8 mouse cellular contexts compared by ENCODE assay signal in genomic region chr7:24531211-24531971, GRCm38 (mm10). TPM values are rescaled to one million over a fixed set of nuclear protein-coding genes. Genes with fewer than 3 reads are reported as not detected.
DNase-seq lines count a peak whose midpoint lies in the region; ATAC-seq lines count a peak whose summit lies in the region.

No protein-coding gene starts in this region.

- no peaks in the 10 kb centered on the region for H3K27me3 ChIP-seq in hindbrain, embryonic 15.5 days

- peak; percentile 52 for ATAC-seq in hindbrain, embryonic 15.5 days (ENCODE audit: low FRiP score, low read depth)
- ATAC-seq in megakaryocyte-erythroid progenitor cell, adult 5-6 weeks (replicated peaks; ENCODE audit: low FRiP score, low TSS enrichment, poor library complexity, severe bottlenecking): peak; percentile 65
- no peak for ATAC-seq in activated CD4-positive, CD25-positive, alpha-beta regulatory T cell, adult 4 months

- WGBS in hindbrain, embryonic 15.5 days: under 1% methylated on average over 43 of the region's 43 CpGs

- H3K4me1 ChIP-seq in hindbrain, embryonic 15.5 days (replicated peaks): peaks cover 45% of the 10 kb centered on the region

- peak overlapping the region; percentile 95 for H3K27ac ChIP-seq in hindbrain, embryonic 15.5 days (replicated peaks)

- H3K9me3 ChIP-seq in hindbrain, embryonic 15.5 days: no peaks in the 10 kb centered on the region

- DNase-seq in adrenal gland, adult (ENCODE audit: inconsistent age in 2 of 2, low spot score in 1 of 2): peak; percentile 81 to 92
- peak; percentile 76 to 83 for DNase-seq in cerebellum, postnatal 36 days
- DNase-seq in gastrocnemius, adult 18-20 months (ENCODE audit: low spot score): peak; percentile 62
- peak; percentile 81 to 82 for DNase-seq in left cerebral cortex, postnatal 25 days (ENCODE audit: low spot score in 2 of 2)
- DNase-seq in right cerebral cortex, postnatal 36 days (ENCODE audit: low spot score in 2 of 2): peak; percentile 71 to 73

- H3K4me3 ChIP-seq in hindbrain, embryonic 15.5 days: peak overlapping the region; percentile 51

- peaks cover 25% of the 10 kb centered on the region for H3K36me3 ChIP-seq in hindbrain, embryonic 15.5 days

- intact Hi-C loops in left cerebral cortex, postnatal 25 days (cut with DNase I): loop anchor here (5.0 kb wide), 1 partner anchor 131 kb away; no protein-coding TSS in a partner anchor

- peak overlapping the region; percentile 84 for H3K9ac ChIP-seq in hindbrain, embryonic 15.5 days

- H3K4me2 ChIP-seq in hindbrain, embryonic 15.5 days: peak overlapping the region; percentile 90

RNA-seq across cellular contexts. Expression of gene Irgq, which starts 0.9 kb away (rescaled TPM):
- total RNA-seq in gastrocnemius, adult 18-20 months (2021): 10 to 100 TPM; 11.5 to 16.2 TPM
- 28.5 and 28.7 TPM in 2 replicates for polyA plus RNA-seq in hindbrain, embryonic 15.5 days (2015; fragmentation: Nextera tagmentation; extraction: Ambion mirVana)
- 10 to 100 TPM; 87.8 to 88.6 TPM for total RNA-seq in left cerebral cortex, postnatal 25 days (2021)
- total RNA-seq in megakaryocyte-erythroid progenitor cell, adult 5-6 weeks (2014; fragmentation: Nextera tagmentation): 4.7 and 6.3 TPM in 2 replicates
- 3.0 and 5.2 TPM in 2 replicates for total RNA-seq in megakaryocyte-erythroid progenitor cell, adult 5-6 weeks (2017)
- polyA plus RNA-seq in activated CD4-positive, CD25-positive, alpha-beta regulatory T cell, adult 4 months (2017; shearing (Covaris generic)): 1 to 10 TPM; 1.5 to 1.8 TPM

RNA-seq across cellular contexts. Expression of gene Pinlyp, which starts 14.5 kb away (rescaled TPM):
- not detected for total RNA-seq in gastrocnemius, adult 18-20 months (2021)
- 0.25 TPM in 1 of 2 replicates, not detected in the other for polyA plus RNA-seq in hindbrain, embryonic 15.5 days (2015; fragmentation: Nextera tagmentation; extraction: Ambion mirVana)
- not detected for total RNA-seq in left cerebral cortex, postnatal 25 days (2021)
- total RNA-seq in megakaryocyte-erythroid progenitor cell, adult 5-6 weeks (2014; fragmentation: Nextera tagmentation): not detected in 2 replicates
- total RNA-seq in megakaryocyte-erythroid progenitor cell, adult 5-6 weeks (2017): not detected in 2 replicates
- not detected for polyA plus RNA-seq in activated CD4-positive, CD25-positive, alpha-beta regulatory T cell, adult 4 months (2017; shearing (Covaris generic))

RNA-seq across cellular contexts. Expression of gene Xrcc1, which starts 14.7 kb away (rescaled TPM):
- 10 to 100 TPM; 16.5 to 20.1 TPM for total RNA-seq in gastrocnemius, adult 18-20 months (2021)
- polyA plus RNA-seq in hindbrain, embryonic 15.5 days (2015; fragmentation: Nextera tagmentation; extraction: Ambion mirVana): 66.2 and 72.1 TPM in 2 replicates
- total RNA-seq in left cerebral cortex, postnatal 25 days (2021): 10 to 100 TPM; 34.6 to 37.6 TPM
- total RNA-seq in megakaryocyte-erythroid progenitor cell, adult 5-6 weeks (2014; fragmentation: Nextera tagmentation): 89.0 and 93.7 TPM in 2 replicates
- 20.7 and 36.6 TPM in 2 replicates for total RNA-seq in megakaryocyte-erythroid progenitor cell, adult 5-6 weeks (2017)
- 10 to 100 TPM; 19.9 to 30.3 TPM for polyA plus RNA-seq in activated CD4-positive, CD25-positive, alpha-beta regulatory T cell, adult 4 months (2017; shearing (Covaris generic))

RNA-seq across cellular contexts. Expression of gene AC161166.1, which starts 19.1 kb away (rescaled TPM):
- not detected for total RNA-seq in gastrocnemius, adult 18-20 months (2021)
- 1.00 and 1.5 TPM in 2 replicates for polyA plus RNA-seq in hindbrain, embryonic 15.5 days (2015; fragmentation: Nextera tagmentation; extraction: Ambion mirVana)
- total RNA-seq in left cerebral cortex, postnatal 25 days (2021): not detected
- total RNA-seq in megakaryocyte-erythroid progenitor cell, adult 5-6 weeks (2014; fragmentation: Nextera tagmentation): not detected in 2 replicates
- total RNA-seq in megakaryocyte-erythroid progenitor cell, adult 5-6 weeks (2017): not detected in 2 replicates
- under 1 TPM in 1 of 2 experiments, not detected in 1; 0.17 TPM for polyA plus RNA-seq in activated CD4-positive, CD25-positive, alpha-beta regulatory T cell, adult 4 months (2017; shearing (Covaris generic))

RNA-seq across cellular contexts. Expression of gene Zfp428, which starts 24.6 kb away (rescaled TPM):
- total RNA-seq in gastrocnemius, adult 18-20 months (2021): 1 to 10 TPM; 4.1 to 4.5 TPM
- polyA plus RNA-seq in hindbrain, embryonic 15.5 days (2015; fragmentation: Nextera tagmentation; extraction: Ambion mirVana): 281 and 307 TPM in 2 replicates
- total RNA-seq in left cerebral cortex, postnatal 25 days (2021): 10 to 100 TPM; 45.7 to 52.6 TPM
- 3.5 and 4.0 TPM in 2 replicates for total RNA-seq in megakaryocyte-erythroid progenitor cell, adult 5-6 weeks (2014; fragmentation: Nextera tagmentation)
- total RNA-seq in megakaryocyte-erythroid progenitor cell, adult 5-6 weeks (2017): 3.1 and 9.7 TPM in 2 replicates
- polyA plus RNA-seq in activated CD4-positive, CD25-positive, alpha-beta regulatory T cell, adult 4 months (2017; shearing (Covaris generic)): not detected

Comparison
In these comparisons a context has a peak if more than half of its experiments do, and no peak if none do; other contexts are left out.
1. RNA of gene Irgq, which starts 0.9 kb away (total RNA-seq): 87.8 to 88.6 TPM in left cerebral cortex, postnatal 25 days; 11.5 to 16.2 TPM in gastrocnemius, adult 18-20 months and 3.0 to 6.3 TPM in megakaryocyte-erythroid progenitor cell, adult 5-6 weeks; every median in the first group is over 4 times any median in the second.
2. Peak in every context shown above with its lines, with median percentiles within 50 percentile points of each other: DNase-seq.